Mouse (Mus musculus) hindbrain, embryonic 12.5 days (tissue): ENCODE results near the gene Trim31. TPM values are rescaled to one million over a fixed set of nuclear protein-coding genes. Genes with fewer than 3 reads are reported as not detected.

ENCODE experiments used
- ATAC-seq: fragments of 200-750 bp; cut with Nextera tagmentation; 2 replicates; pipeline ENCODE4 v1.8.0; 2017; ENCODE audit warnings: moderate TSS enrichment; ENCODE audit not compliant: low FRiP score
- H3K27ac ChIP-seq: fragments of 300-500 bp; sonication (generic); 2 replicates; pipeline ENCODE4 v1.5.1; 2016; ENCODE audit warnings: mild to moderate bottlenecking
- H3K27me3 ChIP-seq: fragments of 300-500 bp; sonication (generic); 2 replicates; pipeline ENCODE4 v1.6.1; 2016; ENCODE audit warnings: mild to moderate bottlenecking
- H3K36me3 ChIP-seq: fragments of 300-500 bp; sonication (generic); 2 replicates; pipeline ENCODE4 v1.6.1; 2016; ENCODE audit warnings: mild to moderate bottlenecking
- H3K4me1 ChIP-seq: fragments of 300-500 bp; sonication (generic); 2 replicates; pipeline ENCODE4 v1.6.1; 2016
- H3K4me2 ChIP-seq: fragments of 300-500 bp; sonication (generic); replicated peaks from 2 replicates; pipeline ENCODE4 v1.6.1; 2016; ENCODE audit warnings: mild to moderate bottlenecking
- H3K4me3 ChIP-seq: fragments of 300-500 bp; sonication (generic); 2 replicates; pipeline ENCODE4 v1.5.1; 2016; ENCODE audit warnings: mild to moderate bottlenecking
- H3K9ac ChIP-seq: fragments of 300-500 bp; sonication (generic); 2 replicates; pipeline ENCODE4 v1.6.1; 2016; ENCODE audit warnings: mild to moderate bottlenecking, moderate library complexity
- H3K9me3 ChIP-seq: fragments of 300-500 bp; sonication (generic); replicated peaks from 2 replicates; pipeline ENCODE4 v1.6.1; 2016; ENCODE audit warnings: mild to moderate bottlenecking
- WGBS: fragments of 180-500 bp; shearing (Covaris S2); methylation state at CpG from one replicate; pipeline ENCODE4 v1.1.7; 2016; 5-methylcytosine and 5-hydroxymethylcytosine counted together
- polyA plus RNA-seq: library from polyadenylated mRNA; unstranded; fragments of >200 nt; fragmentation: Nextera tagmentation; extraction: Ambion mirVana; gene quantifications from 2 replicates; pipeline ENCODE4 v1.2.1, GENCODE M21; 2016

Gene Trim31
- polyA plus RNA-seq, 1 experiment from 2014 or later = not detected

DNA sequence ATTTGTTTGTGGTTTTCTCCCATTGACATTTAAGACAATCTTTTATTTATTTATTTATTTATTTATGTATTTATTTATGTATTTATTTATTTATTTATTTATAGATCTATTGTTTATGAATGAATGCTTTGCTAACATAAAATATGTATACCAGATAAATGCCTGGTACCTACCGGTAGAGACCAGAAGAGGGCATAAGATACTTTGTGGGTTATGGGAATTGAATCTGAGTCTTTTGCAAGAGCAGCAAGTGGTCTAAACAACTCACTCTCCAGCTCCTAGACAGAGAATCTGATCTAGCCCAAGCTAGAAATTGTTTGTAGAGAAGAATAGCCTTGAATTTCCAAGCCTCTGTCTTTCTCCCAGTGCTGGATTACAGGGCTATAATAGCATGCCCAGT lies 2.8 kb downstream of the Trim31 start:
- no peak overlapping the region for H3K4me2 ChIP-seq
- no peaks in the 10 kb centered on the region for H3K36me3 ChIP-seq
- H3K4me3 ChIP-seq = no peak overlapping the region
- ATAC-seq = no peak
- no peak overlapping the region for H3K9ac ChIP-seq
- no peaks in the 10 kb centered on the region for H3K27me3 ChIP-seq
- no peak overlapping the region for H3K27ac ChIP-seq
- whole genome bisulfite sequencing = 50% methylated on average over 1 of the region's 1 CpGs
- H3K4me1 ChIP-seq = no peaks in the 10 kb centered on the region
- no peaks in the 10 kb centered on the region for H3K9me3 ChIP-seq

DNA sequence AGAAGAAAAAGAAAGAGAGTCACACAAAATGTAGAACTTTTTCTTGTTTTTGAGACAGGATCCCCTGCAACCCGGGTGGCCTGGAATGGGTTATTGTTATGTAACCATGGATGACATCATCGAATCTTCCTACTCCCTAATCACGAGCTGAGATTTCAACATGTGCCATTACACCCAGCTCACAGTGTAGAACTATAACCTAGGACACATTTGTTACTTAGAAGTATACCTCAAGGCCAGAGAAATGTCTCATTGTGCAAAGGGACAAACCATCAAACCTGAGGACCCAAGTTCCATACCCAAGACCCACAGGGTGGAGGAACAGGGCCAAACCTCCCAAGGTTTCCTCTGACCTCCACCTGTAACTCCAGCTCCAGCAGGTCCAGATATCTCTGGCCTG lies 5.7 kb downstream of the Trim31 start:
- H3K4me3 ChIP-seq = no peak overlapping the region
- no peaks in the 10 kb centered on the region for H3K4me1 ChIP-seq
- H3K9me3 ChIP-seq = no peaks in the 10 kb centered on the region
- H3K4me2 ChIP-seq = no peak overlapping the region
- H3K9ac ChIP-seq = no peak overlapping the region
- H3K36me3 ChIP-seq = no peaks in the 10 kb centered on the region
- no peaks in the 10 kb centered on the region for H3K27me3 ChIP-seq
- H3K27ac ChIP-seq = no peak overlapping the region
- 81% methylated on average over 3 of the region's 3 CpGs for WGBS
- no peak for ATAC-seq

DNA sequence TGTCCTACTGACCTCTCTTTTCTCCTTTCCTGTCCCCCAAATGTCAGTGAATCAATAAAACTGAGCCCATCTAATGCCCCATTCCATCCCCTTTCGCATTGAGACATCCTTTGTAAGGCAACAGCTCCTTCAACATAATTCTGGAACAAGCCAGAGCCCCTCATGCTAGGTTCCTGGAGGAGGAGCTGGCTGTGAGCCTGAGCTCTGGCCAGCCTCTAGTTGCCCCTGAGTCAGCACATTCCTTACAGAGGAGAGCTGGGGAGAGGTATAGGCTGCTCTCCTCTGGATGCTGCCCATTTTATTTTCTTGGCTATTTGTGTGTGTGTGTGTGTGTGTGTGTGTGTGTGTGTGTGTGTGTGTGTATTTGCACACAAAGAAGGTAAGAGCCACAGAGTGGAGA lies 10.3 kb downstream of the Trim31 start:
- no peaks in the 10 kb centered on the region for H3K9me3 ChIP-seq
- no peak overlapping the region for H3K4me3 ChIP-seq
- H3K4me2 ChIP-seq = no peak overlapping the region
- no peak for ATAC-seq
- no peaks in the 10 kb centered on the region for H3K36me3 ChIP-seq
- no peaks in the 10 kb centered on the region for H3K27me3 ChIP-seq
- no peaks in the 10 kb centered on the region for H3K4me1 ChIP-seq
- H3K9ac ChIP-seq = no peak overlapping the region
- WGBS = 46% methylated on average over 1 of the region's 1 CpGs
- H3K27ac ChIP-seq = no peak overlapping the region

DNA sequence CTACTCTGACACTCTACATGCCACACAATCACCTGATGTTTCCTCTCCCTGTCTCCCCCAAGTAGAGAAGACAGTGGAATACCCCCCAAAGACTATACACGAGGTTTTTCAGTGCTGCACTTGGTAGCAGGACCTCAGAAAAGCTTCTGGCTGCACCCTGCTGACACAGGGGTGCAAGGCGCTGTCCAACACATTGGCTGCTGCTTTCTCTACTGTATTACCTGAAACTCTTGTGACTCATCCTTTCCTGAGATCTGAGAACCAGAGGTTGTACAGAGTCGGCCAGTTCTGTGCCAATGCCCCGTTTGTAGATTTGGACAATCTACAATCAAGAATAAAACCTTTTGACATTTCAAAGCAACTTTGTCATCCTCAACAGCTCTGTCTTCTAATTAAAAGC lies 11.9 kb downstream of the Trim31 start:
- H3K4me3 ChIP-seq = no peak overlapping the region
- no peak overlapping the region for H3K27ac ChIP-seq
- ATAC-seq = no peak
- no peaks in the 10 kb centered on the region for H3K4me1 ChIP-seq
- H3K9ac ChIP-seq = no peak overlapping the region
- no peak overlapping the region for H3K4me2 ChIP-seq
- 63% methylated on average over 4 of the region's 4 CpGs for WGBS
- H3K9me3 ChIP-seq = no peaks in the 10 kb centered on the region
- no peaks in the 10 kb centered on the region for H3K36me3 ChIP-seq
- H3K27me3 ChIP-seq = no peaks in the 10 kb centered on the region

DNA sequence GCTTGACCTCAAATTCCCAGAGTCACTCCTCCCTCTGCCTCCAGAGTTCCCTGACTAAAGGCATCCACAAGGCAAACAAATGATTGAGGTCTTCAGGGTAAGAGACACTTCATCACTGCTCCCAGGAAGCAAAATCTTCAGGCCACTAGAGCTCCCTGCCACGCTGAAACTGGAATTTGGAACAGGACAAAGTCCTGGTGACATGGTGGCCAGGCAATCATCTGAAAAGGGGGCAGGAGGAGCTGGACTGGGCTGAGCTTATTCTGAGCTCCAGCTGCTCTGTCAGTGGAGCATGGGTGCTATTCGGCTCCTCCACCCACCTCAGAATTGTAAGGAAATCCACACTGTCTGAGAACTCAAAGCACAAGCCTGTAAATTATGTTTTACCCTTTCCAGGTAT lies 14.1 kb downstream of the Trim31 start:
- no peak overlapping the region for H3K4me3 ChIP-seq
- ATAC-seq = no peak
- WGBS = 77% methylated on average over 2 of the region's 2 CpGs

DNA sequence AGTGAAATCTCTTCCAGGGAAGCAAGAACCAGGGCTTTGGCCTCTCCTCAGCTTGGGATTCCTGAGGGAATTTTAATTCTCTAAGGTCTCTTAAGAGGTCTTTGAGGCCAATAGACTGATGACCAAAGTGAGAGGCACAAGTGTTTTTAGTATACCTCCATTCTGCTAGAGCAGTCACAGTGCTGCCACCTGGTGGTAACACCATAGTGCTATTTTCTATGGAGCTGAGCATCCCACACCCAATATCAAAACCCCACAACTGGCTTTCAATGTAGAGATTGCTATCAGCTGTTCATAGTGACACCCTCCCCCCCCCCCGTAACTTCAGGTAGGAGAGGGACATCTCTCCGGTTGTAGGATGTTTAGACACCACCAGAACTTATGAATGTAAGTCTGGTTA lies 16.2 kb downstream of the Trim31 start:
- Histone ChIP-seq H3K4me3 (no peak overlapping the region), H3K9ac (no peak overlapping the region), H3K4me1 (no peaks in the 10 kb centered on the region), H3K27me3 (no peaks in the 10 kb centered on the region), H3K36me3 (no peaks in the 10 kb centered on the region), H3K27ac (no peak overlapping the region), H3K4me2 (no peak overlapping the region), H3K9me3 (no peaks in the 10 kb centered on the region)
- ATAC-seq = no peak
- 24% methylated on average over 2 of the region's 2 CpGs for WGBS

More for the DNA sequence above, 14.1 kb downstream of the Trim31 start:
- no peaks in the 10 kb centered on the region for H3K36me3 ChIP-seq
- H3K9me3 ChIP-seq = no peaks in the 10 kb centered on the region
- H3K27me3 ChIP-seq = no peaks in the 10 kb centered on the region
- no peaks in the 10 kb centered on the region for H3K4me1 ChIP-seq
- no peak overlapping the region for H3K9ac ChIP-seq
- no peak overlapping the region for H3K27ac ChIP-seq
- H3K4me2 ChIP-seq = no peak overlapping the region

DNA sequence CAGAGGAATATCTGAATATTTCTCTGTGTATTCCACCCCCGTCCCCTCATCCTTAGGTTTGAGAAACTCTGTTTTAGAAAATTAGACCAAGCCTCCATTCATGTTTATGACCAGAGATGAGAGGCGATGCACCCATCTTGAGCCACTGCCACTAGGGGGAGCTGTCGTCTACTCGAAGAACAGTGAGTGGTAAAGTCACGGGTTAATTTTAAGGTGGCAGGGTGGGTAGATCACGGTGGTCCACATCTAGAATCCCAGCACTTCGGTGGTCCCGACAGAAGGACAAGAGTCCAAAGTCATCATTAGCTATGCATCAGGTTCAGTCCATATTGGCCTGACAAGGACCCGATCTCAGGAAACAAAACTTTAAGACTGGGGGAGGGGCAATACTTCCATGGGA lies 17.2 kb downstream of the Trim31 start:
- no peaks in the 10 kb centered on the region for H3K9me3 ChIP-seq
- no peak overlapping the region for H3K4me2 ChIP-seq
- no peak overlapping the region for H3K9ac ChIP-seq
- no peak overlapping the region for H3K4me3 ChIP-seq
- H3K27ac ChIP-seq = no peak overlapping the region
- no peaks in the 10 kb centered on the region for H3K36me3 ChIP-seq
- H3K27me3 ChIP-seq = no peaks in the 10 kb centered on the region
- 14% methylated on average over 9 of the region's 9 CpGs for WGBS
- no peak for ATAC-seq
- no peaks in the 10 kb centered on the region for H3K4me1 ChIP-seq

DNA sequence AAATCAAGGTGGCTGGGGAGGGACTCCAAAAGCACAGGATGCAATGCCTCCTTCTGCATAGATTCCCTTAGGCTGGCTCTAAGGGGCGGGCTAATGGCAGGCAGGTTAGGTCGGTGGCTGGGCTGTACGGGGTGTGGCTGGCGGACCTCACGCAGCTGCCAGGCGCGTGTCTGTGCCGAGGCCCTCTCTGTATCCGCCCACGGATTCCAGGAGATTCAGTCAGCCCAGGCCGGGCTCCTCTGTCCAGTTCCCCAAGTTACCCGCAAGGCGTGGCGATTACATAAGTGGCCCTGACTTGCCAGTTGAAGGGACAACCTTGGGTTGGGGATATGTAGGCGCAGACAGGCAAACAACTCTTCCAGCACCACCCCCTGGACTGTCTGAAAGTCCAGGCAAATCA lies 22.3 kb downstream of the Trim31 start:
- WGBS = 56% methylated on average over 15 of the region's 15 CpGs

DNA sequence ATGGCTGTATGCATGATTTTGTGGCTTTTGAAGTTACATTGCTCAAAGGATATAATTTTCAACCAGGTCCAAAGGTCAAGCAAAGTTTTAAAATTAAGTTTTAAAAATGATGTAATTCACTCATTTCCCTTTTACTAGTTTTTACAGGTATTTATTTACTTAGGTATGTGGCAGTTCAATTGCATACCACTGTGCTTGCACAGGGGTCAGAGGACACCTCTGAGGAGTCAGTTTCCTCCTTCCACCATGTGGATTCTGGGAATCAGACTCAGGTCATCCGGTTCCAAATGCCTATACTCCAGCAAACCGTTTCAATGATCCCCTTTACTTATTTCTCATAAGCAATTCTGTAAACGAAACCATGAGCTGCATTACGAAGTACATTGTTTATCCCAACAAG lies 24.8 kb downstream of the Trim31 start:
- no peak overlapping the region for H3K27ac ChIP-seq
- H3K4me1 ChIP-seq = no peaks in the 10 kb centered on the region
- H3K27me3 ChIP-seq = no peaks in the 10 kb centered on the region
- no peak overlapping the region for H3K4me3 ChIP-seq
- no peak overlapping the region for H3K9ac ChIP-seq
- H3K9me3 ChIP-seq = no peaks in the 10 kb centered on the region
- 89% methylated on average over 4 of the region's 4 CpGs for WGBS
- no peaks in the 10 kb centered on the region for H3K36me3 ChIP-seq
- ATAC-seq = no peak
- no peak overlapping the region for H3K4me2 ChIP-seq

More for the DNA sequence above, 22.3 kb downstream of the Trim31 start:
- Histone ChIP-seq H3K4me1 (no peaks in the 10 kb centered on the region), H3K27ac (no peak overlapping the region), H3K36me3 (no peaks in the 10 kb centered on the region), H3K4me3 (no peak overlapping the region), H3K9me3 (no peaks in the 10 kb centered on the region), H3K4me2 (no peak overlapping the region), H3K27me3 (no peaks in the 10 kb centered on the region), H3K9ac (no peak overlapping the region)
- no peak for ATAC-seq

DNA sequence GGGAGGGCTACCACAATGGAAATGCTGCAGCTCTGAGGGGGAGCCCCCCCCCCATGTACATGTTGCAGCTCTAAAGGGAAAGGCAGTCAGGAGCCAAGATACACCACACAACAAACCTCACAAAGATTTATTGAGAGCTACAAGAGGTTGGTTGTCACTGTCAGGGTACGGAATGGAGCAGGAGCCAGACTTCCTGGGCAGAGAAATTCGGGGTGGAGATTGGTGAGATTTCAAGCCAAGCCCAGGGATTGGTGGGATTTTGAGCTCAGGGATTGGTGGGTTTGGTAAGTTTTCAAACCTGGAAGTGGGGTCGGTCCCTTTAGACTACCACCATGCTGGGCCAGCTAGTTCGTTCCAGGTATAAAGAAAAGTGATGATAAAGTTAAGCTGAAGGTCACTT lies 25.6 kb downstream of the Trim31 start:
- Histone ChIP-seq H3K27me3 (no peaks in the 10 kb centered on the region), H3K36me3 (no peaks in the 10 kb centered on the region), H3K27ac (no peak overlapping the region), H3K4me3 (no peak overlapping the region), H3K9me3 (no peaks in the 10 kb centered on the region), H3K9ac (no peak overlapping the region), H3K4me2 (no peak overlapping the region), H3K4me1 (no peaks in the 10 kb centered on the region)
- 72% methylated on average over 4 of the region's 4 CpGs for WGBS
- no peak for ATAC-seq

DNA sequence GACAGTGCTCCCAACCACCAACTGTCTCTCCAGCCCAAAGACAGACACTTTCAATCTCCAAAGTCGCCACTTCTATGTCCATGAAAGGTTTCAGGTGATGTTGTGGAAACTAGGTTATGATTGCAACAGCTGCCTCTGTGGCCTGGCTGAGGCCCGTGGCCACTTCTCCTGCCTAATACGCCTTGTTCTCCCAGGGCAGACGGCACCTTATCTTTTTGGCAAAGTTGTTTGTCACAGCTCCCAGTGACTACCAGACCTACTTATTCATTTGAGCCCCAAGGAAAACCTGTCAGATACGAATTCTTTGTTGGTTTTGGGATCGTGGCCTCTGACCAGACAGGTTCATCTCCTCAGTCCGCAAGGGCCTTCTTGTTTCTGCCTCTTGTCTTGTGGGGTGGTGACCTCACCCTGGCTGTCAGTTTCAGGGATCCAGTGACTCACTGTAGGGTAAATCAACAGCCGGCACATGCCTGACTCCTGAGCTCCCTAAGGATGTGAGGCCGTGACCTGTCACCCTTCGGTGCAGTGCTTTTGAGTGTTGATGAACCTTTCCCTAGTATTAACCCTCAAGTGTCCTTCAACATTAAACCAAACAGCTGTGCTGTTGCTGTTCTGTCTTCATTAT lies 29.7 kb downstream of the Trim31 start:
- Histone ChIP-seq H3K4me2 (no peak overlapping the region), H3K36me3 (no peaks in the 10 kb centered on the region), H3K4me1 (no peaks in the 10 kb centered on the region), H3K27ac (no peak overlapping the region), H3K9ac (no peak overlapping the region), H3K9me3 (no peaks in the 10 kb centered on the region), H3K4me3 (no peak overlapping the region), H3K27me3 (no peaks in the 10 kb centered on the region)
- 57% methylated on average over 10 of the region's 10 CpGs for WGBS
- no peak for ATAC-seq

DNA sequence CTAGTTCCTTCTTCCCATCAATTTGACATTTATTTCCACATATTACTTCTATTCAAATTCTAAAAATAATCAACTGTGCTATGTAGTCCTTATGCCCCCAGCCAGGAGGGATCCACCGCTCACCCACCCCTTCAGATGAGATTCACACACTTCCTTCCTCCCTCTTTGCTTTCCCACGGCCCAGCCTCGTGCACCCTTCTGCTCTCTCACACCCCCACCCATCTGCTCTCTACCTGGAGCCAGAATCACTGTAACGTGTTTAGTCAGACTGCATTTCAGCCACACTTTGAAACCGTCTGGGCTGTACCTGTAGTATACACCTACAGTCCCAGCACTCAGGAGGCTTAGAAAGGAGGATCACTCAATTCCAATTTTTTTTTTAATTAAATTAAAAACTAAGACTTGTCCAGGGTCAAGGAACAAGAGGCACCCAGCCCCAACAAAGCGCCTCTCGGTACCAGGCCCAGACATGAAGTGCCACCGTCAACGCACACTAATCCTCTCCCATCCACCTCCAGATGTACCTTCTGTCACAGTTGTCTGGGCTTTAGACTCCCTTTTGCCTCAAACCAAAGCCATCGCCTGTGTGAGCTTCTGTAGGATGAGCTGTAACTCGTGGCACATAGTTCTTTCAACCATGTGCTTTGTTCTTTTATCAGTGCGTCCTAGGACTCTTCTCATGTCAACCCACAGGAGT lies 31.5 kb downstream of the Trim31 start:
- no peaks in the 10 kb centered on the region for H3K4me1 ChIP-seq
- H3K9ac ChIP-seq = no peak overlapping the region
- no peaks in the 10 kb centered on the region for H3K9me3 ChIP-seq
- H3K27ac ChIP-seq = no peak overlapping the region
- H3K27me3 ChIP-seq = no peaks in the 10 kb centered on the region
- WGBS = 78% methylated on average over 12 of the region's 12 CpGs
- H3K4me2 ChIP-seq = no peak overlapping the region
- H3K36me3 ChIP-seq = no peaks in the 10 kb centered on the region
- ATAC-seq = no peak
- H3K4me3 ChIP-seq = no peak overlapping the region

DNA sequence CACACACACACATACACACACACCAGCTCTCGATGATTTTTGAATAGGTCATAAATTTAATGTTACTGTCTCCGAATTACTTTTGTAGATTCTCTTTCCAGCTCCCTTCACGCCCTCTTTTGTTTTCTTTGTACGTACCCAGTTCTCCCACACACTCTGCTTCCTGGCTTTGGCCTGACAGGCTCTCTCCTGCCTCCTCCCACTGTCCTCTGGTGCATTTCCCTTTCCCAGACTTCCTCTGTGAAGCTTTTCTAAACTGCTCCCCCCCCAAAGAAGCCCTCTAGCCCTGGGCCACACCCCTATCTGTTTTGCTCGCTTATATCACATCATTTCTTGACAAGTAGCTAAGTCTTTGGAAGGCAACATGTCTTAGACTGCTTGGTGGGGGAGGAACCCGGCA lies 32.3 kb downstream of the Trim31 start:
- H3K36me3 ChIP-seq = no peaks in the 10 kb centered on the region

More for the DNA sequence above, 32.3 kb downstream of the Trim31 start:
- H3K4me2 ChIP-seq = no peak overlapping the region
- H3K27me3 ChIP-seq = no peaks in the 10 kb centered on the region
- H3K4me1 ChIP-seq = no peaks in the 10 kb centered on the region
- ATAC-seq = no peak
- no peak overlapping the region for H3K27ac ChIP-seq
- H3K4me3 ChIP-seq = no peak overlapping the region
- WGBS = 78% methylated on average over 6 of the region's 6 CpGs
- no peaks in the 10 kb centered on the region for H3K9me3 ChIP-seq
- no peak overlapping the region for H3K9ac ChIP-seq
